Mouse (Mus musculus) bone marrow macrophage, adult 2 months (primary cell): ENCODE results near the gene Rabepk. TPM values are rescaled to one million over a fixed set of nuclear protein-coding genes. Genes with fewer than 3 reads are reported as not detected.
"Not testable (repeated sequence)": the region's sequence is repeated elsewhere in the genome, so short reads cannot be mapped to it uniquely, and the experiment has no call there.

ENCODE experiments used
- H3K27ac ChIP-seq: 2 replicates; pipeline ENCODE4 v1.5.1; 2012; ENCODE audit warnings: low read depth, low read length; ENCODE audit not compliant: insufficient read depth
- H3K4me1 ChIP-seq: 2 replicates; pipeline ENCODE4 v1.6.1; 2012; ENCODE audit warnings: low read length; ENCODE audit not compliant: control insufficient read depth, insufficient read depth
- H3K4me3 ChIP-seq: 2 replicates; pipeline ENCODE4 v1.5.1; 2012; ENCODE audit warnings: mild to moderate bottlenecking, low read length, moderate library complexity; ENCODE audit not compliant: insufficient read depth
- CTCF ChIP-seq: IDR thresholded peaks from 2 replicates; pipeline ENCODE4 v1.5.1; 2012; ENCODE audit warnings: low read depth, mild to moderate bottlenecking, low read length, moderate library complexity
- POLR2A ChIP-seq: IDR thresholded peaks from 2 replicates; pipeline ENCODE4 v1.6.1; 2012; ENCODE audit warnings: mild to moderate bottlenecking, low read depth, low read length, borderline replicate concordance
- polyA plus RNA-seq: library from polyadenylated mRNA; stranded (reverse); fragments of >200 nt; gene quantifications from 2 replicates; pipeline ENCODE4 v1.2.4, GENCODE M21; 2012; ENCODE audit not compliant: missing spikeins, insufficient read depth, insufficient read length

Rabepk gene
- polyA plus RNA-seq, 1 experiment, result 10.2 TPM

DNA sequence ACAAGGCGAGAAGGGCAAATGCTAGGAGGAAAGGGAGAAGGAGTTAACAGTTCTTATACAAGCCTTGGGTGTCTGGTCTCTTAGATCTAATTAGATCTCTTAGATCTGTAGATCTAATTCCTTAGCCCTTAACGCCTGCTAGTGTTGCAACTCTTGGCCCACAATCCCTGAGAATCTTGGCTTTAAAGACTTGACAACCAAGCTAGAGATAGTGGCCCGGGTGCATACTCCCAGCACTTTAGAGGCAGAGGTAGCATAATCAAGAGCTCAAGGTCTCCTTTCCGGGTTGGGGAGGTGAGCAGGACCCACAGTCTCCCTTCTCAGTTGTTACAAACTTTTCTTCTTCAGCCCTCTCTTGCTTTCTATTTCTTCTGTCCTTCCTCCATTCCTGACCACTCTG, 27.9 kb upstream of the Rabepk start:
- TF ChIP-seq CTCF, result no peak
- TF ChIP-seq POLR2A, result no peak

DNA sequence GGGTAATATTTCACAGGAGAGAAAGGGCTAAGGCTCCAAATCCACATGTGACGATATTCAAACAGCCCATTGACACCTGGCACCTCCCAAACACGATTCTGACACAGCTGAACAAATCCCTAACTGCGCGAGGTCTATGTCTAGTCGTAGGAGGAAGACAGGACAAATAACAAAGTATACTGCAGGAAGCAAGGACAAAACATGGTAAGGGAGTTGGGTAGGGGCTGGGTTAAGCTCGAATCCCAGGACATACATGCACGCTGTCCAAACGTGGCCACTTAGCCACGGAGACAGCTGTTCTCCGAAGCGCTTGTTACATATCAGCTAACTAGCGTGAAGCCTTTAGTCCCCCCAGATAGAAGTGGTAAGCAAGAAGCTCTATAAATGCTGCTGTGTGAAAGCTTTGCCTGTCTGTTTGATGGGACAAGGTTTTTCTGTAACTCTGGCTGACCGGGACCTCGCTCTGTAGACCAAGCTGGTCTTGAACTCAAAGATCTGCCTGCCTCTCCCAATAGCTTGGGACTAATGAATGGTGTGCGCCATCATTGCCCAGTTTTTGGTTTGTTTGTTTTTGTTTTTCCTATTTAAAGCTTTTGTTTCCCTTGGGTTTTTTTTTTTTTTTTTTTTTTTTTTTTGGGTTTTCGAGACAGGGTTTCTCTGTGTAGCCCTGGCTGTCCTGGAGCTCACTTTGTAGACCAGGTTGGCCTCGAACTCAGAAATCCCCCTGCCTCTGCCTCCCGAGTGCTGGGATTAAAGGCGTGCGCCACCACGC, 26.9 kb upstream of the Rabepk start:
- peaks cover 19% of the 10 kb centered on the region for H3K4me1 ChIP-seq
- peak overlapping the region; percentile 69 for H3K4me3 ChIP-seq
- peak overlapping the region; percentile 51 for H3K27ac ChIP-seq
- TF ChIP-seq CTCF (no peak), POLR2A (no peak)

More for the DNA sequence above, 27.9 kb upstream of the Rabepk start:
- H3K4me3 ChIP-seq, result no peak overlapping the region
- peaks cover 19% of the 10 kb centered on the region for H3K4me1 ChIP-seq
- H3K27ac ChIP-seq, result peak overlapping the region; percentile 35

DNA sequence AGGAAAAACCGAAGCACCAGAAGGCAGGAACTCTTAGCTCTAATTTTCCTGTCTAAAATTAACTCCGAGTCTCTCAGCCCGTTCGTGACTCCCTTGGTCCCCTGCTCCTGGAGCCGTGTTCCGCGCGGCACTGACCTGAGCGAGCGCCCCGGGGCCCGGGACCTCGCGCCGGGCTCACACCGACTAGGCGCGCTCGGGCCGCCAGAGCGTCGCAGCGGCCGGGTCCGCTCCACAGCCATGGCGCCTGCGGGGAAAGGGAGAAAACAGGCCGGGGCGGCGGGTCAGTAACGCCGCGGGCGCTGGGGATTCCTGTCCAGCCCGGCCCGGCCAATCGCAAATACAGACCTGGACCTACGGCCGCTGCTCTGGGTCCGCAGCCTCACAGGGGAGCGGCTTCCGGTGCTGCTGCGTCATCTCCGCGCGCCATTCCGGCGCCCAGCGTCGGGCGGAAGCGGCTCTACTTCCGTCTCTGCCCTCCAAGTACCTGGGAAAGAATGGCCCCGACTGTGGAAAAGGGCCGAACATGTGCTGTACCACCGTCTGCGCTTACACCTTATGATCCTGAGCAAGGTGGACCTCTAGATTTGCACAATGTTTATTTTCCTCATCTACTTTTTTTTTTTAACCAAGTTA, 26.2 kb upstream of the Rabepk start, which contains the start of gene Fbxw2:
Gene Fbxw2, minus strand, starts transcription at position 485 of the 633 bp plus-strand sequence.
- TF ChIP-seq CTCF (no peak), POLR2A (no peak)
- Histone ChIP-seq H3K4me1 (peaks cover 19% of the 10 kb centered on the region), H3K4me3 (peak within 1 kb of the TSS; percentile 69), H3K27ac (peak within 1 kb of the TSS; percentile 51)

DNA sequence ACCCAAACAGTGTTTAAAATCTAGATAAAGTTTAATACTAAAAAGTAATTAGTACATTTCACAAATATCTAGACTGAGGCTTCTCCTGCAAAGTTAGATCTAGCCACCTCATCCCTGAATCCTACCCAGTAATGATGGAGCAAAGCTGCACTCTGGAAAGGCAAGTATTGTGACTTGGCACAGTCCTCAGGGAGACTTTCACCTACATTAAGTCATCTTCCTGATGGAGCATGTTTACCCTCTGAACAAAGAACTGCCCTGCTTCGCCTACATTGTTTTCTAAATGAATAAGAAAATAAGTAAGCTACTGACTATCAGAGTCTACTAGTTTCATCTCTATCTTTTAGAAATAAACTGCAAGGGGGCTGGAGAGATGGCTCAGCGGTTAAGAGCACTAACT, 18.8 kb upstream of the Rabepk start:
- H3K27ac ChIP-seq, result no peak overlapping the region

DNA sequence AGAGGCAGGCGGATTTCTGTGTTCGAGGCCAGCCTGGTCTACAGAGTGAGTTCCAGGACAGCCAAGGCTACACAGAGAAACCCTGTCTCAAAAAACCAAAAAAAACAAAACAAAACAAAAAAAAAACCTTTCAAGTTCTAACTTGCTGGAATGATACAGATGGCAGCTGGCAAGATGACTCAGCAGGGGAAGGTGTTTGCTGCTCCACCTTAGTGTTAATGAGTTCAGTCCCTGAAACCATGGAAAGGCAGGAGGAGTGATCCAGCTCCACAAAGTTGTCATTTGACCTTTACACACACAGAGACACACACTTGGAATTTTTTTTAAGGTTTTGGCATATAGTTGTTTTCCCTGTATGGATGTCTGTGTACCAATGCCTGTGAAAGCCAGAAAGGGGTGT, 16.2 kb upstream of the Rabepk start:
- H3K4me1 ChIP-seq, H3K4me3 ChIP-seq, H3K27ac ChIP-seq: not testable (repeated sequence)

More for the DNA sequence above, 18.8 kb upstream of the Rabepk start:
- no peak for TF ChIP-seq POLR2A
- TF ChIP-seq CTCF, result no peak
- H3K4me1 ChIP-seq, result peaks cover 6% of the 10 kb centered on the region; the same call in 1 of the 2 replicates
- no peak overlapping the region for H3K4me3 ChIP-seq

DNA sequence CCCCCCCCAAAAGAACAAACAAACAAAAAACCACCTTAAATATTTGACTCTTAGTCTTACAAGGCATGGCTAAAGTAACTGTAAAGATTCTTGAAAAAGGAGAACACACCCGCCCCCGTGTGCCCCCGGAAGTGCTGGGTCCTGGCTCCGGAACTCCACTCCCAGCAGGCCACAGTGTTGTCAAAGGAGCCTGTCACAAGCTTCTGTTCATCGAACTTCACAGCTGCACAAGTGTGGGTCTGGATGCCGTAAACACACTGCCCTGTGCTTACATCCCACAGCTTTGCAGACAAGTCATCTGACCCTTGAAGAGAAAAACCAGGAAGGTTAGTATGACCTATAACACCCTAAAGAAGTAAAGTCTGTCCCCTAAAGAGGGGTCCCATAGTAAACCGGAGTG, 13.0 kb upstream of the Rabepk start:
- Histone ChIP-seq H3K4me3 (no peak overlapping the region), H3K4me1 (peaks cover 7% of the 10 kb centered on the region)
- no peak for TF ChIP-seq POLR2A
- no peak for TF ChIP-seq CTCF

DNA sequence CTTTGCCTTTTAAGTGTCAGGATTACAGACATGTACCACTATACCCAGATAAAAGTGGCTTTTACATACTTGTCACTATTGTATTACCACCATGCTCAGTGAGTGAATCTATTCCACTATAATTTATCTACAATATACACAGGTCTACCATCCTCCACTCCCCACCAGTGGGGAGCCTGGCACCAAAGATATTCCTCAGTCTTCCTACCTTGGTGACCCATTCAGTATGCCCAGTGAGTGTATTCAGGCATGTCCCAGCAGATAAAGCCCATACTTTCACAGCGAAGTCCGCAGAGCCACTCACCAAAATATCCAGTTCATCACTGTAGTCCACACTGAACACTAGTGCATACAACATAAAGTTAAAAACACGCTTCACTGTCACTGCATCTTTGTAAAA, 11.1 kb upstream of the Rabepk start:
- peaks cover 16% of the 10 kb centered on the region for H3K4me1 ChIP-seq

More for the DNA sequence above, 13.0 kb upstream of the Rabepk start:
- H3K27ac ChIP-seq, result no peak overlapping the region

DNA sequence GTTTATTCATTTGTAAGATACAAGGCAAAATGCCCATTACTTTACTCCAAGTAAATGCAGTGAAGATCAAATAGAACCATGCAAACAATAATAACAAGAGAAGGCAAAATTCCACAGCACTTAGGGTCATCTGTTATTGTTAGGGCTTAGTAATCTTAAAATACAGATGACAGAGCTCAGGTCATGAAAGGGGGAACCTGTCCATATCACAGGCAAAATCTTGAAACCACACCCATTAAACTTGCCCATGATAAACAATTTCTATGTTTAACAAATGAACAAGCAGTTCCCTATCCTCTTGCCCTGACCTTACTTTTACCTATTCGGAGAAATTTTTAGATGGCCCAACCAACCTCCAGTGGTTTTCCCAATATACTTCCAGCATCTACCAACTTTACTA, 9.9 kb upstream of the Rabepk start:
- H3K4me1 ChIP-seq, result peaks cover 22% of the 10 kb centered on the region
- TF ChIP-seq CTCF (no peak), POLR2A (no peak)
- no peak overlapping the region for H3K27ac ChIP-seq
- H3K4me3 ChIP-seq, result no peak overlapping the region

More for the DNA sequence above, 11.1 kb upstream of the Rabepk start:
- TF ChIP-seq CTCF (no peak), POLR2A (no peak)
- no peak overlapping the region for H3K4me3 ChIP-seq
- no peak overlapping the region for H3K27ac ChIP-seq

DNA sequence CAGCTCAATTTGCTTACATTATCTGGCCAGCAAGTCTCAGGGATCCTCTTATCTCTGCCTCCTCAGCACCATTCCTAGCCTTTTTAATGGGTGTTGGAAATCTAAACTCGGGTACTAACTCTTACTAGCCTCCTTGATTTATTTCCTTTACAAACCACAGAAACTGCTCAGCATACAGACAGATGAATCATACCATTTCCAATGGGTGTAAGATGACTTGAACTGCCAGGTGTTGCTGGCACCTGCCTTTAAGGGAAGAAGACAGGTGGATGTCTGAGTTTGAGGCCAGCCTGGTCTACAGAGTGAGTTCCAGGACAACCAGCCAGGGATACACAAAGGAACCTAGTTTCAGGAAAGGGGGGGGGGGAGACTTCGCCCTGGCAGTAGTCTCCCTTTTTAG, 8.3 kb upstream of the Rabepk start:
- Histone ChIP-seq H3K4me3 (no peak overlapping the region), H3K4me1 (peaks cover 31% of the 10 kb centered on the region), H3K27ac (no peak overlapping the region)
- no peak for TF ChIP-seq POLR2A
- TF ChIP-seq CTCF, result no peak

DNA sequence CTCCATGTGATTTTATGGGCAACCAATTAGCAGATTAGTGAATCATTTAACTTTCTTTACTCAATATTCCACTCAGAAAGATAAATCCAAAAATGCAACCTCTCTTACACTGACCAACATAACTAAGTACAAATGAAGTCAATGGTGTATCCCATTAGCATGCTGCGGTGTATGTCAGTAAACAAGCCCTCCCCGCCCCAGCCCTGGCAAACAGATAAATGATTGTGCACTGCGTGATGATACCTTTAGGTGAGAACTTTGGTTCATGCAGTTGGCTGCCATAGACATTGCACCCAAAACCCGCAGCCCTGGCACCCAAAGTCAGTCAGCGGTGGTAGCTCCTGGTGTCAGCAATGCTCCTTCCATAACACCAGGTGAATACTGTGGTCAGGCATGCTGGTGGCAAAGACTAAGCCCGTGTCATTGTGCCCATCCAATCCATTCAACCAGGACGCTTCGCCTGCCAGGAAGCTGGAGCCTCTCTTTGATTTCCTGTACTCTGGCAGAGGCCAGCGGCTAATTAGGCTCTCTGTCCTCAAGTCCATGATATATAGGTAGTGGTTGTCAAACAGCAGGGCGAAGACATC, 5.7 kb upstream of the Rabepk start:
- Histone ChIP-seq H3K4me3 (no peak overlapping the region), H3K4me1 (peaks cover 34% of the 10 kb centered on the region), H3K27ac (no peak overlapping the region)
- TF ChIP-seq POLR2A, result no peak
- no peak for TF ChIP-seq CTCF
